Mouse (Mus musculus) intestine, embryonic 14.5 days (tissue): ENCODE measurements around the gene Lima1. TPM values are rescaled to one million over a fixed set of nuclear protein-coding genes. Genes with fewer than 3 reads are reported as not detected.

Experiments
- ATAC-seq: fragments of 200-750 bp; cut with Nextera tagmentation; replicated peaks from 2 replicates; pipeline ENCODE4 v1.8.0; 2017; ENCODE audit warnings: low read depth, moderate number of reproducible peaks, moderate TSS enrichment, moderate library complexity; ENCODE audit not compliant: low FRiP score, low TSS enrichment
- DNase-seq: peaks from one replicate; pipeline ENCODE4 v3.0.0-alpha.2; 2018; ENCODE audit warnings: low spot score
- H3K27ac ChIP-seq: fragments of 300-500 bp; sonication (generic); 2 replicates; pipeline ENCODE4 v1.5.1; 2014; ENCODE audit warnings: low read depth, mild to moderate bottlenecking, control low read depth
- H3K27me3 ChIP-seq: fragments of 300-500 bp; sonication (generic); replicated peaks from 2 replicates; pipeline ENCODE4 v1.6.1; 2014; ENCODE audit warnings: low read length, control low read depth; ENCODE audit not compliant: control insufficient read depth, insufficient read depth
- H3K36me3 ChIP-seq: fragments of 300-500 bp; sonication (generic); 2 replicates; pipeline ENCODE4 v1.6.1; 2014; ENCODE audit warnings: low read length, control low read depth; ENCODE audit not compliant: control insufficient read depth, insufficient read depth
- H3K4me1 ChIP-seq: fragments of 300-500 bp; sonication (generic); replicated peaks from 2 replicates; pipeline ENCODE4 v1.6.1; 2014; ENCODE audit warnings: low read length, control low read depth, mixed read lengths; ENCODE audit not compliant: control insufficient read depth, insufficient read depth
- H3K4me2 ChIP-seq: fragments of 300-500 bp; sonication (generic); 2 replicates; pipeline ENCODE4 v1.6.1; 2014; ENCODE audit warnings: low read length
- H3K4me3 ChIP-seq: fragments of 300-500 bp; sonication (generic); 2 replicates; pipeline ENCODE4 v1.5.1; 2014; ENCODE audit warnings: low read depth, low read length, control low read depth, mixed read lengths
- H3K9ac ChIP-seq: fragments of 300-500 bp; sonication (generic); 2 replicates; pipeline ENCODE4 v1.6.1; 2014; ENCODE audit warnings: mild to moderate bottlenecking, low read length
- H3K9me3 ChIP-seq: fragments of 300-500 bp; sonication (generic); 2 replicates; pipeline ENCODE4 v1.6.1; 2016; ENCODE audit warnings: low read length, control low read depth; ENCODE audit not compliant: control insufficient read depth
- WGBS: fragments of 180-500 bp; shearing (Covaris S2); extraction: QIAGEN DNeasy Blood & Tissue Kit; methylation state at CpG from one replicate; pipeline ENCODE4 v1.1.7; 2014; 5-methylcytosine and 5-hydroxymethylcytosine counted together
- polyA plus RNA-seq: library from polyadenylated mRNA; unstranded; fragments of >200 nt; fragmentation: Nextera tagmentation; extraction: Ambion mirVana; gene quantifications from 2 replicates; pipeline ENCODE4 v1.2.1, GENCODE M21; 2014

The Lima1 gene
- polyA plus RNA-seq, 1 experiment from 2014 or later: 80.3 TPM

GRCm38 (mm10) chr15:99814554-99815260 lies 60.5 kb downstream of the Lima1 start:
- no peak overlapping the region for H3K4me2 ChIP-seq
- peaks cover 11% of the 10 kb centered on the region; the same call in 1 of the 2 replicates for H3K4me1 ChIP-seq
- no peaks in the 10 kb centered on the region for H3K27me3 ChIP-seq
- ATAC-seq (no peak), DNase-seq (no peak)
- H3K4me3 ChIP-seq: no peak overlapping the region
- H3K9me3 ChIP-seq: no peaks in the 10 kb centered on the region
- no peak overlapping the region for H3K9ac ChIP-seq
- 83% methylated on average over 24 of the region's 24 CpGs for whole genome bisulfite sequencing
- peaks cover 17% of the 10 kb centered on the region for H3K36me3 ChIP-seq
- H3K27ac ChIP-seq: no peak overlapping the region

GRCm38 (mm10) chr15:99813639-99814038 lies 61.6 kb downstream of the Lima1 start:
- H3K36me3 ChIP-seq: peaks cover 21% of the 10 kb centered on the region
- no peak for DNase-seq
- no peak overlapping the region for H3K27ac ChIP-seq
- no peak overlapping the region for H3K4me3 ChIP-seq
- no peaks in the 10 kb centered on the region for H3K9me3 ChIP-seq
- WGBS: 97% methylated on average over 6 of the region's 6 CpGs
- peaks cover 11% of the 10 kb centered on the region; the same call in 1 of the 2 replicates for H3K4me1 ChIP-seq
- H3K27me3 ChIP-seq: no peaks in the 10 kb centered on the region
- no peak for ATAC-seq
- no peak overlapping the region for H3K4me2 ChIP-seq
- no peak overlapping the region for H3K9ac ChIP-seq

GRCm38 (mm10) chr15:99812097-99812496 lies 63.2 kb downstream of the Lima1 start:
- Histone ChIP-seq H3K27me3 (no peaks in the 10 kb centered on the region), H3K27ac (peak overlapping the region; percentile 34; the same call in 1 of the 2 replicates), H3K4me1 (peaks cover 13% of the 10 kb centered on the region; the same call in 1 of the 2 replicates), H3K9me3 (no peaks in the 10 kb centered on the region), H3K4me2 (no peak overlapping the region), H3K9ac (no peak overlapping the region), H3K36me3 (peaks cover 27% of the 10 kb centered on the region), H3K4me3 (no peak overlapping the region)
- 48% methylated on average over 7 of the region's 7 CpGs for WGBS
- DNase-seq (no peak), ATAC-seq (no peak)

GRCm38 (mm10) chr15:99807776-99808735 lies 67.2 kb downstream of the Lima1 start:
- Histone ChIP-seq H3K4me3 (no peak overlapping the region), H3K9ac (no peak overlapping the region), H3K36me3 (peaks cover 48% of the 10 kb centered on the region), H3K4me2 (no peak overlapping the region), H3K27me3 (no peaks in the 10 kb centered on the region), H3K4me1 (0 out of 2 replicates have a peak, but pooled peaks cover 9% of the 10 kb centered on the region), H3K9me3 (no peaks in the 10 kb centered on the region), H3K27ac (no peak overlapping the region)
- ATAC-seq: no peak
- 66% methylated on average over 21 of the region's 21 CpGs for WGBS
- DNase-seq: no peak

GRCm38 (mm10) chr15:99806171-99806570 lies 69.1 kb downstream of the Lima1 start:
- H3K36me3 ChIP-seq: peaks cover 67% of the 10 kb centered on the region
- no peak overlapping the region for H3K27ac ChIP-seq
- no peaks in the 10 kb centered on the region for H3K27me3 ChIP-seq
- ATAC-seq (no peak), DNase-seq (no peak)
- no peak overlapping the region for H3K4me3 ChIP-seq
- H3K9ac ChIP-seq: no peak overlapping the region
- H3K4me1 ChIP-seq: 0 out of 2 replicates have a peak, but pooled peaks cover 5% of the 10 kb centered on the region
- WGBS: 46% methylated on average over 7 of the region's 7 CpGs
- H3K4me2 ChIP-seq: no peak overlapping the region
- H3K9me3 ChIP-seq: no peaks in the 10 kb centered on the region

- no peak for ATAC-seq
- H3K9me3 ChIP-seq: no peaks in the 10 kb centered on the region
- no peak overlapping the region for H3K4me2 ChIP-seq
- H3K27ac ChIP-seq: no peak overlapping the region
- no peak for DNase-seq
- 97% methylated on average over 4 of the region's 4 CpGs for WGBS
- H3K4me3 ChIP-seq: no peak overlapping the region
- H3K27me3 ChIP-seq: no peaks in the 10 kb centered on the region
- peaks cover 72% of the 10 kb centered on the region for H3K36me3 ChIP-seq
- H3K4me1 ChIP-seq: 0 out of 2 replicates have a peak, but pooled peaks cover 5% of the 10 kb centered on the region
- H3K9ac ChIP-seq: no peak overlapping the region
Measured at GRCm38 (mm10) chr15:99805673-99806072, 69.6 kb downstream of the Lima1 start.

- 0 out of 2 replicates have a peak, but pooled peaks cover 3% of the 10 kb centered on the region for H3K4me1 ChIP-seq
- H3K27me3 ChIP-seq: no peaks in the 10 kb centered on the region
- H3K4me3 ChIP-seq: no peak overlapping the region
- H3K27ac ChIP-seq: no peak overlapping the region
- peaks cover 90% of the 10 kb centered on the region for H3K36me3 ChIP-seq
- DNase-seq (no peak), ATAC-seq (no peak; the same call in 1 of the 2 replicates)
- H3K9me3 ChIP-seq: no peaks in the 10 kb centered on the region
- no peak overlapping the region for H3K9ac ChIP-seq
- 27% methylated on average over 6 of the region's 6 CpGs for WGBS
- H3K4me2 ChIP-seq: no peak overlapping the region
Measured at GRCm38 (mm10) chr15:99803186-99803644, 72.0 kb downstream of the Lima1 start.

- Histone ChIP-seq H3K27me3 (no peaks in the 10 kb centered on the region), H3K9me3 (no peaks in the 10 kb centered on the region), H3K4me3 (no peak overlapping the region), H3K36me3 (peaks cover 84% of the 10 kb centered on the region), H3K27ac (no peak overlapping the region), H3K4me2 (no peak overlapping the region), H3K4me1 (0 out of 2 replicates have a peak, but pooled peaks cover 3% of the 10 kb centered on the region), H3K9ac (no peak overlapping the region)
- DNase-seq: no peak
- ATAC-seq: no peak
- WGBS: 61% methylated on average over 24 of the region's 24 CpGs
Measured at GRCm38 (mm10) chr15:99801885-99802572, 73.2 kb downstream of the Lima1 start.
